Mouse (Mus musculus): ENCODE data around the gene Platr17. TPM values are rescaled to one million over a fixed set of nuclear protein-coding genes. Genes with fewer than 3 reads are reported as not detected.

Platr17 gene
- total and polyA plus RNA-seq, 3 experiments, result not detected

DNA sequence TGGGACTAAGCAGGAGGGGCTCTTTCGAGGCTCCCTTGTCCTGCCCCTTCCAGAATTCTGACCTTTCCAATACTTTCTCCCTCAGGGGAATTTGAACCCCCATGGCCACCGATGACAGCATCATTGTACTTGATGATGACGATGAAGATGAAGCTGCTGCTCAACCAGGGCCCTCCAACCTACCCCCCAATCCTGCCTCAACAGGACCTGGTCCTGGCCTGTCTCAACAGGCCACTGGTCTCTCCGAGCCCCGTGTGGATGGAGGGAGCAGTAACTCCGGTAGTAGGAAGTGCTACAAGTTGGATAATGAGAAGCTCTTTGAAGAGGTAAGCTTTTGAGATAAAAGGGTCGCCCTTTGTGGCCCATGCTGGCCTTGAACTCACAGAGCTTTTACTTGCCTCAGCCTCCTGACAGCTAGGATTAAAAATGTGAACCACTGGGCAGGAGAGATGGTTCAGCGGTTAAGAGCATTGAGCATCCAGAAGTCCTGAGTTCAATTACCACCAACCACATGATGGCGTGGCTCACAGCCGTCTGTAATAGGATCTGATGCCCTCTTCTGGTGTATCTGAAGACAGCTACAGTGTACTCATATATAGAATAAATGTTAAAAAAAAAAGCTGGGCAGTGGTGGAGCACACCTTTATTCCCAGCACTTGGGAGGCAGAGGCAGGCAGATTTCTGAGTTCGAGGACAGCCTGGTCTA, 5.6 kb downstream of the Platr17 start (continued):
- TF ChIP-seq KAT2A (IDR thresholded peaks at IDR 0.05; ENCODE audit: insufficient replicate concordance, low read length), result no peak
- TF ChIP-seq MXI1 (IDR thresholded peaks at IDR 0.05; ENCODE audit: low read depth, low read length), result no peak
- TF ChIP-seq JUND (conservative IDR thresholded peaks at IDR 0.05; ENCODE audit: low read depth, low read length), result no peak
- no peak for TF ChIP-seq GABPA (IDR thresholded peaks at IDR 0.05; ENCODE audit: insufficient replicate concordance, low read depth, low read length)
- TF ChIP-seq USF2 (conservative IDR thresholded peaks at IDR 0.05; ENCODE audit: low read depth, low read length), result no peak
- no peak for TF ChIP-seq HCFC1 (IDR thresholded peaks at IDR 0.05; ENCODE audit: low read depth, low read length)

DNA sequence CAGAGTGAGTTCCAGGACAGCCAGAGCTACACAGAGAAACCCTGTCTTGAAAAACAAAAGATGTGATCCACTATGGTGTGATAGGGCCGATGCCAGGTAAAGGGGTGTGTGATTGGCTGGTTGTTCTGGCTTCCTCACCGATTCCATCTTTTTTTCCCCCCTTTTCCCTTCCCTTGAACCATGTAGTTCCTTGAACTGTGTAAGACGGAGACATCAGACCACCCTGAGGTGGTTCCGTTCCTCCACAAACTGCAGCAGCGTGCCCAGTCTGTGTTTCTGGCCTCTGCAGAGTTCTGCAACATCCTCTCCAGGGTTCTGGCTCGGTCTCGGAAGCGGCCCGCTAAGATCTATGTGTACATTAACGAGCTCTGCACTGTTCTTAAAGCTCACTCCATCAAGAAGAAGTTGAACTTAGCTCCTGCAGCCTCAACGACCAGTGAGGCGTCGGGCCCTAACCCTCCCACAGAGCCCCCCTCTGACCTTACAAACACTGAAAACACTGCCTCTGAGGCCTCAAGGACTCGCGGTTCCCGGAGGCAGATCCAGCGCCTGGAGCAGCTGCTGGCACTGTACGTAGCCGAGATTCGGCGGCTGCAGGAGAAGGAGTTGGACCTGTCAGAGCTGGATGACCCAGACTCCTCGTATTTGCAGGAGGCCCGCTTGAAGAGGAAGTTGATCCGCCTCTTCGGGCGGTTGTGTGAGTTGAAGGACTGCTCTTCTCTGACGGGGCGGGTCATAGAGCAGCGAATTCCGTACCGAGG, 6.3 kb downstream of the Platr17 start:
- DNase-seq (ENCODE audit: extremely low read depth), result no peak
- Histone ChIP-seq H3K79me2 (replicated peaks; ENCODE audit: control insufficient read depth, extremely low read depth, insufficient read depth, poor library complexity, severe bottlenecking) (peaks cover 12% of the 10 kb centered on the region; the same call in 1 of the 2 replicates), H3K4me1 (ENCODE audit: control insufficient read depth in 1 of 2, insufficient read depth in 2 of 2) (peaks cover 5 to 37% of the 10 kb centered on the region in 2 experiments; a peak in 3 of 4 replicates), H3K36me3 (replicated peaks in 1 of 2; ENCODE audit: control insufficient read depth in 1 of 2, insufficient read depth in 1 of 2, low read length in 1 of 2) (peaks cover 40 to 42% of the 10 kb centered on the region in 2 experiments), H3K27ac (ENCODE audit: insufficient read depth, low read depth) (no peak overlapping the region), H3K9me3 (replicated peaks; ENCODE audit: low read length) (no peaks in the 10 kb centered on the region), H3K4me3 (replicated peaks in 1 of 3; ENCODE audit: low read depth in 2 of 3, low read length in 2 of 3, poor library complexity in 1 of 3) (no peak overlapping the region), H3K4me2 (ENCODE audit: insufficient read depth, low read depth, poor library complexity, severe bottlenecking) (no peak overlapping the region), H3K9ac (ENCODE audit: insufficient read depth, low read depth) (no peak overlapping the region), H3K27me3 (replicated peaks) (no peaks in the 10 kb centered on the region)
- TF ChIP-seq TCF12 (IDR thresholded peaks at IDR 0.05; ENCODE audit: low read depth, low read length) (no peak), RCOR1 (conservative IDR thresholded peaks at IDR 0.05; ENCODE audit: low read depth, low read length) (no peak)
- in situ Hi-C loops (cut with MboI; ENCODE audit: low pct_ligation_motif_present, low pct_unique_long_range_greater_than_20kb, low sequenced_read_pairs) (no loop called here), dilution Hi-C loops (cut with MboI; ENCODE audit: extremely low pct_ligation_motif_present, extremely low pct_unique_long_range_greater_than_20kb, low sequenced_read_pairs) (no loop called here)

DNA sequence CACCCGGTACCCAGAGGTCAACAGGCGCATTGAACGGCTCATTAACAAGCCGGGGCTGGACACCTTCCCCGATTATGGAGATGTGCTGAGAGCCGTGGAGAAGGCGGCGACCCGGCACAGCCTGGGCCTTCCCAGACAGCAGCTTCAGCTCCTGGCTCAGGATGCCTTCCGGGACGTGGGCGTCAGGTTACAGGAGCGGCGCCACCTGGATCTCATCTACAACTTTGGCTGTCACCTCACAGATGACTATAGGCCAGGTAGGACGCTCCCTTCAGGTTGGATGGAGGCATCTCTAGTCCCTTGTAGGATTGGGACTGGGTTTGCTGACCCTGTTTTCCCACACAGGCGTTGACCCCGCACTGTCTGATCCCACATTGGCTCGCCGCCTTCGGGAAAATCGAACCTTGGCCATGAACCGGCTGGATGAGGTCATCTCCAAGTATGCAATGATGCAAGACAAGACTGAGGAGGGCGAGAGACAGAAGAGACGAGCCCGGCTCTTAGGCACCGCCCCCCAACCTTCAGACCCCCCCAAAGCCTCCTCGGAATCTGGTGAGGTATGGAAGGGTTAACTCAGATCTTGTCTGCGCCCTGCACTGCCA, 7.0 kb downstream of the Platr17 start:
- DNase-seq (ENCODE audit: extremely low read depth), result no peak
- TF ChIP-seq ZMIZ1 (IDR thresholded peaks at IDR 0.05; ENCODE audit: low read depth, low read length) (no peak), MAFK (IDR thresholded peaks at IDR 0.05; ENCODE audit: insufficient replicate concordance, low read length) (no peak), BHLHE40 (IDR thresholded peaks at IDR 0.05; ENCODE audit: low read depth, low read length) (no peak), RCOR1 (conservative IDR thresholded peaks at IDR 0.05; ENCODE audit: low read depth, low read length) (no peak), GABPA (IDR thresholded peaks at IDR 0.05; ENCODE audit: insufficient replicate concordance, low read depth, low read length) (no peak), UBTF (IDR thresholded peaks at IDR 0.05; ENCODE audit: low read depth, low read length) (no peak), USF2 (conservative IDR thresholded peaks at IDR 0.05; ENCODE audit: low read depth, low read length) (no peak), NELFE (IDR thresholded peaks at IDR 0.05; ENCODE audit: low read depth, low read length) (no peak), SMC3 (IDR thresholded peaks at IDR 0.05; ENCODE audit: low read depth, low read length) (no peak), MAX (IDR thresholded peaks at IDR 0.05; ENCODE audit: low read length) (no peak), E2F4 (IDR thresholded peaks at IDR 0.05; ENCODE audit: insufficient replicate concordance, low read depth, low read length) (no peak), RAD21 (IDR thresholded peaks at IDR 0.05; ENCODE audit: low read depth, low read length) (no peak), NRF1 (IDR thresholded peaks at IDR 0.05; ENCODE audit: low read depth, low read length) (no peak), CTCF (conservative IDR thresholded peaks at IDR 0.05 in 1 of 2, IDR thresholded peaks at IDR 0.05 in 1 of 2; ENCODE audit: low read depth in 2 of 2, low read length in 2 of 2) (no peak), ELF1 (IDR thresholded peaks at IDR 0.05; ENCODE audit: low read depth, low read length) (no peak), PAX5 (IDR thresholded peaks at IDR 0.05; ENCODE audit: low read length) (no peak), ZKSCAN1 (IDR thresholded peaks at IDR 0.05; ENCODE audit: borderline replicate concordance, low read depth, low read length) (no peak)
- Histone ChIP-seq H3K79me2 (replicated peaks; ENCODE audit: control insufficient read depth, extremely low read depth, insufficient read depth, poor library complexity, severe bottlenecking) (peaks cover 12% of the 10 kb centered on the region; the same call in 1 of the 2 replicates), H3K9ac (ENCODE audit: insufficient read depth, low read depth) (no peak overlapping the region), H3K4me3 (replicated peaks in 1 of 3; ENCODE audit: low read depth in 2 of 3, low read length in 2 of 3, poor library complexity in 1 of 3) (no peak overlapping the region), H3K4me1 (ENCODE audit: control insufficient read depth in 1 of 2, insufficient read depth in 2 of 2) (peaks cover 7 to 40% of the 10 kb centered on the region in 2 experiments), H3K4me2 (ENCODE audit: insufficient read depth, low read depth, poor library complexity, severe bottlenecking) (no peak overlapping the region), H3K27me3 (replicated peaks) (no peaks in the 10 kb centered on the region), H3K27ac (ENCODE audit: insufficient read depth, low read depth) (no peak overlapping the region), H3K36me3 (replicated peaks in 1 of 2; ENCODE audit: control insufficient read depth in 1 of 2, insufficient read depth in 1 of 2, low read length in 1 of 2) (peaks cover 42 to 45% of the 10 kb centered on the region in 2 experiments), H3K9me3 (replicated peaks; ENCODE audit: low read length) (peaks cover 2% of the 10 kb centered on the region)
- in situ Hi-C loops (cut with MboI; ENCODE audit: low pct_ligation_motif_present, low pct_unique_long_range_greater_than_20kb, low sequenced_read_pairs), result no loop called here
- dilution Hi-C loops (cut with MboI; ENCODE audit: extremely low pct_ligation_motif_present, extremely low pct_unique_long_range_greater_than_20kb, low sequenced_read_pairs), result no loop called here

Measured in CH12.LX (cell line).